Mouse (Mus musculus): Measurements from ENCODE around the gene Cyren.

Cyren gene

GRCm38 (mm10) chr6:34899127-34899526 is 21.3 kb upstream of the Cyren start:
- DNase-seq (ENCODE audit: low spot score in 2 of 2) = no peak

- no peak for DNase-seq (ENCODE audit: low spot score in 2 of 2)
Measured at GRCm38 (mm10) chr6:34896168-34896780, 18.4 kb upstream of the Cyren start.

GRCm38 (mm10) chr6:34895569-34895968 is 17.7 kb upstream of the Cyren start:
- DNase-seq (ENCODE audit: low spot score in 2 of 2) = no peak

- DNase-seq (ENCODE audit: low spot score in 2 of 2) = no peak
Measured at GRCm38 (mm10) chr6:34889185-34889584, 11.3 kb upstream of the Cyren start.

- DNase-seq (ENCODE audit: low spot score in 2 of 2) = no peak
Measured at GRCm38 (mm10) chr6:34887131-34887850, 9.4 kb upstream of the Cyren start.

GRCm38 (mm10) chr6:34884724-34885123 is 6.9 kb upstream of the Cyren start:
- DNase-seq (ENCODE audit: low spot score in 2 of 2) = no peak

- peak in 1 of 2 experiments; percentile 48 for DNase-seq (ENCODE audit: low spot score in 2 of 2)
Measured at GRCm38 (mm10) chr6:34879911-34880475, 2.1 kb upstream of the Cyren start.

- no peak for DNase-seq (ENCODE audit: low spot score in 2 of 2)
Measured at GRCm38 (mm10) chr6:34879101-34879740, 1.4 kb upstream of the Cyren start.

GRCm38 (mm10) chr6:34876835-34877156 is 1.1 kb downstream of the Cyren start:
- no peak for DNase-seq (ENCODE audit: low spot score in 2 of 2)

- peak in 1 of 2 experiments; percentile 56 for DNase-seq (ENCODE audit: low spot score in 2 of 2)
Measured at GRCm38 (mm10) chr6:34875966-34876834, 1.7 kb downstream of the Cyren start.

GRCm38 (mm10) chr6:34875268-34875761 is 2.5 kb downstream of the Cyren start:
- DNase-seq (ENCODE audit: low spot score in 2 of 2) = peak; percentile 62 to 83

- peak; percentile 61 to 66 for DNase-seq (ENCODE audit: low spot score in 2 of 2)
Measured at GRCm38 (mm10) chr6:34874101-34874921, 3.5 kb downstream of the Cyren start.

- no peak for DNase-seq (ENCODE audit: low spot score in 2 of 2)
Measured at GRCm38 (mm10) chr6:34872871-34873270, 5.0 kb downstream of the Cyren start.

GRCm38 (mm10) chr6:34871929-34872328 is 5.9 kb downstream of the Cyren start:
- no peak for DNase-seq (ENCODE audit: low spot score in 2 of 2)

- no peak for DNase-seq (ENCODE audit: low spot score in 2 of 2)
Measured at GRCm38 (mm10) chr6:34870724-34871123, 7.1 kb downstream of the Cyren start.

- peak in 1 of 2 experiments; percentile 55 for DNase-seq (ENCODE audit: low spot score in 2 of 2)
Measured at GRCm38 (mm10) chr6:34870136-34870535, 7.7 kb downstream of the Cyren start.

- DNase-seq (ENCODE audit: low spot score in 2 of 2) = peak; percentile 52 to 65
Measured at GRCm38 (mm10) chr6:34869225-34869915, 8.5 kb downstream of the Cyren start.

GRCm38 (mm10) chr6:34868507-34869217 is 9.2 kb downstream of the Cyren start:
- DNase-seq (ENCODE audit: low spot score in 2 of 2) = peak in 1 of 2 experiments; percentile 59

GRCm38 (mm10) chr6:34867995-34868350 is 9.9 kb downstream of the Cyren start:
- DNase-seq (ENCODE audit: low spot score in 2 of 2) = peak in 1 of 2 experiments; percentile 57

Data from spleen, postnatal 4 days (tissue).